25 mouse cellular contexts compared by ENCODE assay signal in genomic region chr11:116042372-116043138, GRCm38 (mm10). TPM values are rescaled to one million over a fixed set of nuclear protein-coding genes. Genes with fewer than 3 reads are reported as not detected.
DNase-seq lines count a peak whose midpoint lies in the region; ATAC-seq and TF ChIP-seq lines count a peak whose summit lies in the region.
"Had no signal": no experiment of that assay in that cellular context is flagged by ENCODE, and none has a peak within 500 bp of the region (broad histone marks: within the 10 kb centered on the region; RNA-seq: fewer than 3 reads in every experiment).

No protein-coding gene starts in this region.

- TF ChIP-seq POLR2A in ES-Bruce4 (IDR thresholded peaks at IDR 0.05; ENCODE audit: insufficient read depth, low read length) = no peak

- peaks cover 9% of the 10 kb centered on the region; the same call in 1 of the 2 replicates for H3K4me1 ChIP-seq in liver, embryonic 12.5 days
- H3K4me1 ChIP-seq in liver, postnatal 0 days (ENCODE audit: insufficient read depth) = no peaks in the 10 kb centered on the region
- H3K4me1 ChIP-seq in ES-Bruce4 (ENCODE audit: control insufficient read depth, insufficient read depth, low read length) = no peaks in the 10 kb centered on the region
- H3K4me1 ChIP-seq: embryonic facial prominence, embryonic 15.5 days; hindbrain, embryonic 13.5 days had no signal

- no peak for TF ChIP-seq EP300 in liver, postnatal 0 days (IDR thresholded peaks at IDR 0.05; ENCODE audit: low read depth)
- no peak for TF ChIP-seq EP300 in ES-Bruce4 (IDR thresholded peaks at IDR 0.05; ENCODE audit: insufficient read depth, low read depth, low read length)

- 62% methylated on average over 5 of the region's 5 CpGs for WGBS in liver, embryonic 12.5 days (ENCODE audit: insufficient replicate concordance)
- 75% methylated on average over 5 of the region's 5 CpGs for WGBS in liver, postnatal 0 days (ENCODE audit: insufficient replicate concordance)

- DNase-seq in liver, postnatal 0 days = no peak
- peak; percentile 36 for DNase-seq in 3T3-L1 (ENCODE audit: low read depth, low spot score)
- DNase-seq in gastrocnemius, postnatal 25 days = no peak
- no peak for DNase-seq in left cerebral cortex, postnatal 36 days (ENCODE audit: low spot score in 2 of 2)
- DNase-seq: adrenal gland, adult 2 months; adrenal gland, postnatal 36 days; B cell, adult 2 months; cerebellum, adult 2 months; cerebellum, postnatal 10 days; embryo, embryonic 11 days; gastrocnemius, postnatal 10 days; heart, adult 2 months; heart, postnatal 14 days had no signal

- H3K9me3 ChIP-seq in liver, embryonic 12.5 days (replicated peaks) = no peaks in the 10 kb centered on the region
- no peaks in the 10 kb centered on the region for H3K9me3 ChIP-seq in liver, postnatal 0 days (ENCODE audit: low read length)
- no peaks in the 10 kb centered on the region; the same call in 1 of the 2 replicates for H3K9me3 ChIP-seq in ES-Bruce4 (replicated peaks; ENCODE audit: control insufficient read depth, insufficient read depth, low read length, poor library complexity, severe bottlenecking)
- H3K9me3 ChIP-seq: embryonic facial prominence, embryonic 15.5 days; forebrain, embryonic 12.5 days; heart, embryonic 15.5 days; hindbrain, embryonic 13.5 days had no signal

- H3K27me3 ChIP-seq in liver, embryonic 12.5 days (replicated peaks) = no peaks in the 10 kb centered on the region
- H3K27me3 ChIP-seq in liver, postnatal 0 days (ENCODE audit: insufficient read depth, low read length) = no peaks in the 10 kb centered on the region
- no peaks in the 10 kb centered on the region for H3K27me3 ChIP-seq in ES-Bruce4 (ENCODE audit: control insufficient read depth, insufficient read depth, low read length, poor library complexity, severe bottlenecking)
- H3K27me3 ChIP-seq: embryonic facial prominence, embryonic 15.5 days; forebrain, embryonic 12.5 days; heart, embryonic 15.5 days; hindbrain, embryonic 13.5 days; Patski had no signal

- intact Hi-C loops in left cerebral cortex, postnatal 36 days (cut with DNase I) = no loop called here

- peaks cover 77% of the 10 kb centered on the region for H3K36me3 ChIP-seq in liver, embryonic 12.5 days
- H3K36me3 ChIP-seq in liver, postnatal 0 days (replicated peaks; ENCODE audit: insufficient read depth, low read length) = peaks cover 46% of the 10 kb centered on the region
- peaks cover 25% of the 10 kb centered on the region for H3K36me3 ChIP-seq in ES-Bruce4 (ENCODE audit: control insufficient read depth, insufficient read depth, low read length, poor library complexity, severe bottlenecking)

- TF ChIP-seq CTCF in liver, postnatal 0 days (IDR thresholded peaks at IDR 0.05; ENCODE audit: low read depth) = no peak
- TF ChIP-seq CTCF in ES-Bruce4 (IDR thresholded peaks at IDR 0.05; ENCODE audit: low read depth, low read length) = no peak

- H3K9ac ChIP-seq in liver, embryonic 12.5 days = no peak overlapping the region
- H3K9ac ChIP-seq in liver, postnatal 0 days (replicated peaks) = no peak overlapping the region
- no peak overlapping the region for H3K9ac ChIP-seq in ES-Bruce4 (ENCODE audit: low read depth, poor library complexity, severe bottlenecking)
- H3K9ac ChIP-seq: embryonic facial prominence, embryonic 15.5 days; forebrain, embryonic 12.5 days; heart, embryonic 15.5 days; hindbrain, embryonic 13.5 days had no signal

- H3K27ac ChIP-seq in liver, embryonic 12.5 days = peak overlapping the region; percentile 18; the same call in 1 of the 2 replicates
- no peak overlapping the region for H3K27ac ChIP-seq in liver, postnatal 0 days (ENCODE audit: low read depth)
- peak overlapping the region; percentile 1; the same call in 1 of the 2 replicates for H3K27ac ChIP-seq in ES-Bruce4 (ENCODE audit: insufficient read depth, low read length)
- H3K27ac ChIP-seq: embryonic facial prominence, embryonic 15.5 days; forebrain, embryonic 12.5 days; heart, adult 2 months; heart, embryonic 15.5 days; hindbrain, embryonic 13.5 days; hindbrain, postnatal 0 days had no signal

- no peak for ATAC-seq in liver, embryonic 12.5 days
- no peak for ATAC-seq in liver, postnatal 0 days
- ATAC-seq in erythroblast, adult 5-6 weeks (replicated peaks; ENCODE audit: low FRiP score, poor library complexity, severe bottlenecking) = peak; percentile 38; the same call in 1 of the 2 replicates
- ATAC-seq: CD4-positive, CD25-positive, alpha-beta regulatory T cell, adult 4 months; forebrain, embryonic 16.5 days; hindbrain, postnatal 0 days; Patski had no signal

- H3K4me3 ChIP-seq in liver, embryonic 12.5 days = no peak overlapping the region
- H3K4me3 ChIP-seq in liver, postnatal 0 days (ENCODE audit: low read depth, low read length) = no peak overlapping the region
- no peak overlapping the region for H3K4me3 ChIP-seq in ES-Bruce4 (ENCODE audit: low read depth, low read length)
- H3K4me3 ChIP-seq: embryonic facial prominence, embryonic 15.5 days; forebrain, embryonic 12.5 days; heart, adult 2 months; heart, embryonic 15.5 days; hindbrain, embryonic 13.5 days had no signal

- H3K4me2 ChIP-seq in liver, embryonic 12.5 days = no peak overlapping the region
- no peak overlapping the region for H3K4me2 ChIP-seq in liver, postnatal 0 days (ENCODE audit: low read depth, low read length)
- H3K4me2 ChIP-seq: embryonic facial prominence, embryonic 15.5 days; forebrain, embryonic 12.5 days; heart, embryonic 11.5 days; heart, embryonic 15.5 days; hindbrain, embryonic 13.5 days had no signal

RNA-seq across cellular contexts. Expression of gene Unk, which starts 12.4 kb away (rescaled TPM):
- 18.7 and 20.2 TPM in 2 replicates for polyA plus RNA-seq in liver, embryonic 12.5 days (2016; fragmentation: Nextera tagmentation; extraction: Ambion mirVana)
- polyA plus RNA-seq in liver, postnatal 0 days (2015; fragmentation: Nextera tagmentation; extraction: Ambion mirVana) = 3.9 and 5.1 TPM in 2 replicates
- 33.9 and 35.8 TPM in 2 replicates for polyA plus RNA-seq in ES-Bruce4 (2011; ENCODE audit: insufficient read depth, insufficient read length, low read depth, missing spikeins)
- 4.2 and 6.9 TPM in 2 replicates for total RNA-seq in erythroblast, adult 5-6 weeks (2015; ENCODE audit: low replicate concordance)
- total RNA-seq in erythroblast, adult 5-6 weeks (2017; ENCODE audit: low replicate concordance) = 7.9 and 17.3 TPM in 2 replicates
- total RNA-seq in gastrocnemius, postnatal 25 days (2021) = 1 to 10 TPM; 6.1 to 6.6 TPM
- total RNA-seq in left cerebral cortex, postnatal 36 days (2021) = 10 to 100 TPM; 18.9 to 27.0 TPM

RNA-seq across cellular contexts. Expression of gene H3f3b, which starts 14.8 kb away (rescaled TPM):
- polyA plus RNA-seq in liver, embryonic 12.5 days (2016; fragmentation: Nextera tagmentation; extraction: Ambion mirVana) = 816 and 835 TPM in 2 replicates
- 647 and 656 TPM in 2 replicates for polyA plus RNA-seq in liver, postnatal 0 days (2015; fragmentation: Nextera tagmentation; extraction: Ambion mirVana)
- 437 and 457 TPM in 2 replicates for polyA plus RNA-seq in ES-Bruce4 (2011; ENCODE audit: insufficient read depth, insufficient read length, low read depth, missing spikeins)
- total RNA-seq in erythroblast, adult 5-6 weeks (2015; ENCODE audit: low replicate concordance) = 366 and 401 TPM in 2 replicates
- total RNA-seq in erythroblast, adult 5-6 weeks (2017; ENCODE audit: low replicate concordance) = 384 and 542 TPM in 2 replicates
- total RNA-seq in gastrocnemius, postnatal 25 days (2021) = 10 to 100 TPM; 65.8 to 68.4 TPM
- total RNA-seq in left cerebral cortex, postnatal 36 days (2021) = 100 to 1,000 TPM; 253 to 254 TPM

RNA-seq across cellular contexts. Expression of gene Galk1, which starts 30.0 kb away (rescaled TPM):
- polyA plus RNA-seq in liver, embryonic 12.5 days (2016; fragmentation: Nextera tagmentation; extraction: Ambion mirVana) = 187 and 200 TPM in 2 replicates
- polyA plus RNA-seq in liver, postnatal 0 days (2015; fragmentation: Nextera tagmentation; extraction: Ambion mirVana) = 317 and 319 TPM in 2 replicates
- polyA plus RNA-seq in ES-Bruce4 (2011; ENCODE audit: insufficient read depth, insufficient read length, low read depth, missing spikeins) = 96.4 and 107 TPM in 2 replicates
- 1.5 and 4.8 TPM in 2 replicates for total RNA-seq in erythroblast, adult 5-6 weeks (2015; ENCODE audit: low replicate concordance)
- total RNA-seq in erythroblast, adult 5-6 weeks (2017; ENCODE audit: low replicate concordance) = 3.6 and 4.5 TPM in 2 replicates
- 1 to 10 TPM; 3.6 to 4.3 TPM for total RNA-seq in gastrocnemius, postnatal 25 days (2021)
- total RNA-seq in left cerebral cortex, postnatal 36 days (2021) = 10 to 100 TPM; 15.8 to 18.6 TPM

RNA-seq across cellular contexts. Expression of gene Unc13d, which starts 35.2 kb away (rescaled TPM):
- polyA plus RNA-seq in liver, embryonic 12.5 days (2016; fragmentation: Nextera tagmentation; extraction: Ambion mirVana) = 48.9 and 50.1 TPM in 2 replicates
- 6.1 and 6.9 TPM in 2 replicates for polyA plus RNA-seq in liver, postnatal 0 days (2015; fragmentation: Nextera tagmentation; extraction: Ambion mirVana)
- polyA plus RNA-seq in ES-Bruce4 (2011; ENCODE audit: insufficient read depth, insufficient read length, low read depth, missing spikeins) = 4.7 and 5.7 TPM in 2 replicates
- total RNA-seq in erythroblast, adult 5-6 weeks (2015; ENCODE audit: low replicate concordance) = 4.2 and 4.8 TPM in 2 replicates
- total RNA-seq in erythroblast, adult 5-6 weeks (2017; ENCODE audit: low replicate concordance) = 4.3 and 7.0 TPM in 2 replicates
- total RNA-seq in gastrocnemius, postnatal 25 days (2021) = under 1 TPM; 0.16 to 0.38 TPM
- total RNA-seq in left cerebral cortex, postnatal 36 days (2021) = 1 to 10 TPM in 1 of 2 experiments, under 1 TPM in 1; 0.93 to 1.0 TPM

RNA-seq across cellular contexts. Expression of gene Wbp2, which starts 44.2 kb away (rescaled TPM):
- polyA plus RNA-seq in liver, embryonic 12.5 days (2016; fragmentation: Nextera tagmentation; extraction: Ambion mirVana) = 76.4 and 77.8 TPM in 2 replicates
- polyA plus RNA-seq in liver, postnatal 0 days (2015; fragmentation: Nextera tagmentation; extraction: Ambion mirVana) = 63.3 and 65.0 TPM in 2 replicates
- polyA plus RNA-seq in ES-Bruce4 (2011; ENCODE audit: insufficient read depth, insufficient read length, low read depth, missing spikeins) = 179 and 198 TPM in 2 replicates
- total RNA-seq in erythroblast, adult 5-6 weeks (2015; ENCODE audit: low replicate concordance) = 105 and 125 TPM in 2 replicates
- total RNA-seq in erythroblast, adult 5-6 weeks (2017; ENCODE audit: low replicate concordance) = 58.0 and 68.8 TPM in 2 replicates
- total RNA-seq in gastrocnemius, postnatal 25 days (2021) = 10 to 100 TPM; 58.1 to 64.4 TPM
- 100 to 1,000 TPM; 388 to 420 TPM for total RNA-seq in left cerebral cortex, postnatal 36 days (2021)
